Mouse (Mus musculus): Measurements from ENCODE around the gene Scaf8. TPM values are rescaled to one million over a fixed set of nuclear protein-coding genes. Genes with fewer than 3 reads are reported as not detected.
"Not testable (repeated sequence)": the region's sequence is repeated elsewhere in the genome, so short reads cannot be mapped to it uniquely, and the experiment has no call there.

Gene Scaf8
- polyA plus RNA-seq, 1 experiment from 2014 or later, result 27.7 TPM

DNA sequence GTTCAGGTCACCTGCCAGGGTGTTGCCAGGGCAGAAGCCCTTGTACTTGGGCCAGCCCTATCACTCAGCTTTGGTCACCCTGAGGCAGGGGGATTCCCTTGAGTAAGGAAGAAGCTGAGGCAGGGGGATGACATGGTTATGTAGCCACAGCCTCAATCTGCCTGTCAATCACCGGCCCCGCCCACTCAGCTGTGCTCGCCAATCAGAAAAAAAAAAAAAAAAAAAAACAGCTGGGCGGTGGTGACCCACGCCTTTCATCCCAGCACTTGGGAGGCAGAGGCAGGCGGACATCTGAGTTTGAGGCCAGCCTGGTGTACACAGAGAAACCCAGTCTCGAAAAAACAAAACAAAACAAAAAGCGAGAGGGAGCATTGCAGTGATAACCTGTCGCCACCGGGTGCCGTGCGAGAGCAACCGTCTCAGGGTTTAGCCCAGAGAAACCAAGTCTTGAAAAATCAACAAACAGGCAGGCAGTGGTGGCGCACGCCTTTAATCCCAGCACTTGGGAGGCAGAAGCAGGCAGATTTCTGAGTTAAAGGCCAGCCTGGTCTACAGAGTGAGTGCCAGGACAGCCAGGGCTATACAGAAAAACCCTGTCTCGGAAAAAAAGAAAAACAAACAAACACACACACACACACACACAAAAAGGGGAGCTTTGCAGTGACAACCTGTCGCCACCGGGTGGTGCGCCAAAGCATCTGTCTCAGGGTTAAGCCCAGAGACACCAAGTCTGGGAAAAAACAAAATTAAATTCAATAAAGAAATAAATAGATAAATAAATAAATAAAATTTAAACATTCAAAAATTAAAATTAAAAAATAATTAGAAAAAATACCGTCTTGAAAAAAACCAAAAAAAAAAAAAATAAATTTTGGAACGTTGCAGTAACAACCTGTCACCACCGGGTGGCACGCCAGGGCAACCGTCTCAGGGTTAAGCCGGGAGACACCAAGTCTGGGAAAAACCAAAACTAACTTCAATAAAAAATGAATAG lies 31.7 kb upstream of the Scaf8 start:
- not testable (repeated sequence) for H3K27ac ChIP-seq (ENCODE audit: low read depth, low read length); H3K36me3 ChIP-seq (ENCODE audit: control insufficient read depth, insufficient read depth, low read length); H3K9me3 ChIP-seq (ENCODE audit: control insufficient read depth, low read length); H3K4me1 ChIP-seq (replicated peaks; ENCODE audit: control insufficient read depth, insufficient read depth, low read length); H3K9ac ChIP-seq (ENCODE audit: low read length); H3K27me3 ChIP-seq (ENCODE audit: control insufficient read depth, insufficient read depth, low read length); DNase-seq (ENCODE audit: low spot score)
- 3% methylated on average over 25 of the region's 25 CpGs for WGBS
- Histone ChIP-seq H3K4me2 (ENCODE audit: low read depth, low read length, severe bottlenecking) (peak overlapping the region; percentile 33; the same call in 1 of the 2 replicates), H3K4me3 (ENCODE audit: low read depth, low read length) (peak overlapping the region; percentile 44; the same call in 1 of the 2 replicates)
- ATAC-seq (replicated peaks; ENCODE audit: low FRiP score), result peak; percentile 6

DNA sequence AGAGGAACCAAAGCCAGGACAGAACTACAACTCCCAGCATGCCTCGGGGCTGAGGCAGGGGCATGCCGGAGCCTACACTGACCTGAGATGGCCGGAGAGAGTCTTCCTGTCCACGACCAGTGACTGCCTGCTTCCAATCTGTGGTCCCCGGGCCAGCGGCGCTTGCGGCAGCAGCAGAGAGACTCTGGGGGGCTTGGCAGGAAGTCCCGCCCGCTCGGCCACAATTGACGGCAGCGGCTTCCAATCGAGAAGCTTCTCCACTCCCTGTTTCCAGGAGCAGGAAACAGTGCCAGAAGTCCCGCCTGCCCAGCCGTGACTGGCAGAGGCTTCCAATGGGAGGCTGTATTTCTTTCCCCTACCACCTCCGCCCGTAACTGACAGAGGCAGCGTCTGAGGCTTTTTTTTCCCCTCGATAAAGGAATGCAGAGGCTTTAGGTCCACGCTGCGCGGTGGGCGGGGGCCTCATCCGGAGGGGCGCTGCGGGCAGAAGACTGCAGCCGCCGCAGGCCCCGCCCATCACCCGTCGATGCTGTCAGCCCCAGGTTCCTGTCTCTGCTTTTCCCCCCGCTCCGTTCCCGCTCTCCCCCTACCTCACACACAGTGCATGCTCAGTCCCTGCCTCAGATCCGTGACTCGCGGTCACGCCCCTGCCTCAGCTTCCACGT lies 30.8 kb upstream of the Scaf8 start:
- 2% methylated on average over 36 of the region's 40 CpGs for WGBS

DNA sequence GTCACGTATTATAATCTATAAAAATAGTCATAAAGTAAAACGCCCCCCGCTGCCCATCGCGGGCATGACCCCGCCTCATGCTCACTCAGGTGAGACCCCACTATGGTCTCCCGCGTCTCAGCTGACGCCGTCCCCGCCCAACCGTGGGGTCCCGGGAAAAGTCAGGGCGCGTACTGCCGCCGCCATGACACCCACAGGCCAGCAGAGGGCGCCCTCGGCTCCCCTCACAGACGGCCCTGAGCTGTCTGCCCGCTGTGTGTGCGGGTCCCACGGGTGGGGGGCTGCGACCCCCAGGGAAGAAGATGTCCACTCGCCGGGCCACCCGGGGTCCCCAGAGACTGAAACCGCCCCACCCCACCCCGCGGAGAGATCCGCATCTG lies 30.2 kb upstream of the Scaf8 start:
- Histone ChIP-seq H3K9me3 (ENCODE audit: control insufficient read depth, low read length) (no peaks in the 10 kb centered on the region), H3K36me3 (ENCODE audit: control insufficient read depth, insufficient read depth, low read length) (no peaks in the 10 kb centered on the region), H3K9ac (ENCODE audit: low read length) (peak overlapping the region; percentile 52), H3K27ac (ENCODE audit: low read depth, low read length) (peak overlapping the region; percentile 50; the same call in 1 of the 2 replicates), H3K4me1 (replicated peaks; ENCODE audit: control insufficient read depth, insufficient read depth, low read length) (no peaks in the 10 kb centered on the region), H3K27me3 (ENCODE audit: control insufficient read depth, insufficient read depth, low read length) (no peaks in the 10 kb centered on the region), H3K4me2 (ENCODE audit: low read depth, low read length, severe bottlenecking) (peak overlapping the region; percentile 51), H3K4me3 (ENCODE audit: low read depth, low read length) (peak overlapping the region; percentile 44)
- ATAC-seq (replicated peaks; ENCODE audit: low FRiP score) (peak; percentile 29), DNase-seq (ENCODE audit: low spot score) (peak; percentile 91)
- 2% methylated on average over 29 of the region's 31 CpGs for WGBS

More for the DNA sequence above, 30.8 kb upstream of the Scaf8 start:
- Histone ChIP-seq H3K27me3 (ENCODE audit: control insufficient read depth, insufficient read depth, low read length) (no peaks in the 10 kb centered on the region), H3K27ac (ENCODE audit: low read depth, low read length) (peak overlapping the region; percentile 82), H3K4me3 (ENCODE audit: low read depth, low read length) (peak overlapping the region; percentile 44), H3K4me2 (ENCODE audit: low read depth, low read length, severe bottlenecking) (peak overlapping the region; percentile 51), H3K9ac (ENCODE audit: low read length) (peak overlapping the region; percentile 48), H3K4me1 (replicated peaks; ENCODE audit: control insufficient read depth, insufficient read depth, low read length) (no peaks in the 10 kb centered on the region), H3K9me3 (ENCODE audit: control insufficient read depth, low read length) (no peaks in the 10 kb centered on the region), H3K36me3 (ENCODE audit: control insufficient read depth, insufficient read depth, low read length) (no peaks in the 10 kb centered on the region)
- DNase-seq (ENCODE audit: low spot score) (peak; percentile 95), ATAC-seq (replicated peaks; ENCODE audit: low FRiP score) (peak; percentile 70)

DNA sequence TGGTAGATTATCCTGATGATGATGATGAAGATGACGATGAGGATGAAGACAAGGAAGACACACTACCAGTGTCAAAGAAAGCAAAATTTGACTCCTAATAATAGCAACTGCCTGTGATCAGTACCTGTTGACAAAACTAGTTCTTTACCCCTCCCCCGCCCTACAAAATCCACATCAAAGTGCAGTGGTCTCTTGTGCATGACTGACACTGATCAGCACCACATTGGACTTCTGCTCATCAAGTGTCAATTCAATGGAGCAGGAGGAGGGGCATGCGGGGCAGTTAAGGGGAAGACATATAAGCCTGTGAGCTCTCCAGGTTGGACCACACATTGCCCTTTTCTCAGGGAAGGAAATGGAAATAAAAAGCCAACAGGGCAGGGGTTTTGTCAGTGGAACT lies 29.6 kb upstream of the Scaf8 start:
- H3K4me1 ChIP-seq (replicated peaks; ENCODE audit: control insufficient read depth, insufficient read depth, low read length), result no peaks in the 10 kb centered on the region
- peak overlapping the region; percentile 44 for H3K4me3 ChIP-seq (ENCODE audit: low read depth, low read length)
- DNase-seq (ENCODE audit: low spot score) (peak; percentile 54), ATAC-seq (replicated peaks; ENCODE audit: low FRiP score) (no peak)
- H3K4me2 ChIP-seq (ENCODE audit: low read depth, low read length, severe bottlenecking), result peak overlapping the region; percentile 51; the same call in 1 of the 2 replicates
- no peaks in the 10 kb centered on the region for H3K36me3 ChIP-seq (ENCODE audit: control insufficient read depth, insufficient read depth, low read length)
- no peak overlapping the region for H3K27ac ChIP-seq (ENCODE audit: low read depth, low read length)
- no peaks in the 10 kb centered on the region for H3K9me3 ChIP-seq (ENCODE audit: control insufficient read depth, low read length)
- no peaks in the 10 kb centered on the region for H3K27me3 ChIP-seq (ENCODE audit: control insufficient read depth, insufficient read depth, low read length)
- H3K9ac ChIP-seq (ENCODE audit: low read length), result no peak overlapping the region; the same call in 1 of the 2 replicates
- 75% methylated on average over 3 of the region's 3 CpGs for WGBS

- ATAC-seq (replicated peaks; ENCODE audit: low FRiP score), result no peak
- no peak overlapping the region for H3K4me3 ChIP-seq (ENCODE audit: low read depth, low read length)
- 48% methylated on average over 4 of the region's 4 CpGs for WGBS
- no peak for DNase-seq (ENCODE audit: low spot score)
- H3K9me3 ChIP-seq (ENCODE audit: control insufficient read depth, low read length), result no peaks in the 10 kb centered on the region
- no peaks in the 10 kb centered on the region for H3K36me3 ChIP-seq (ENCODE audit: control insufficient read depth, insufficient read depth, low read length)
- H3K4me2 ChIP-seq (ENCODE audit: low read depth, low read length, severe bottlenecking), result no peak overlapping the region
- H3K9ac ChIP-seq (ENCODE audit: low read length), result no peak overlapping the region
- H3K27me3 ChIP-seq (ENCODE audit: control insufficient read depth, insufficient read depth, low read length), result no peaks in the 10 kb centered on the region
- H3K4me1 ChIP-seq (replicated peaks; ENCODE audit: control insufficient read depth, insufficient read depth, low read length), result no peaks in the 10 kb centered on the region
- no peak overlapping the region for H3K27ac ChIP-seq (ENCODE audit: low read depth, low read length)
These were observed 22.1 kb upstream of the Scaf8 start for GRCm38 (mm10) chr17:3092682-3093081.

- H3K4me1 ChIP-seq (replicated peaks; ENCODE audit: control insufficient read depth, insufficient read depth, low read length); H3K27me3 ChIP-seq (ENCODE audit: control insufficient read depth, insufficient read depth, low read length); H3K27ac ChIP-seq (ENCODE audit: low read depth, low read length); H3K36me3 ChIP-seq (ENCODE audit: control insufficient read depth, insufficient read depth, low read length); ATAC-seq (replicated peaks; ENCODE audit: low FRiP score); H3K9me3 ChIP-seq (ENCODE audit: control insufficient read depth, low read length); H3K4me3 ChIP-seq (ENCODE audit: low read depth, low read length); DNase-seq (ENCODE audit: low spot score); H3K4me2 ChIP-seq (ENCODE audit: low read depth, low read length, severe bottlenecking); H3K9ac ChIP-seq (ENCODE audit: low read length): not testable (repeated sequence)
- 80% methylated on average over 1 of the region's 1 CpGs for WGBS
These were observed 15.5 kb upstream of the Scaf8 start for GRCm38 (mm10) chr17:3099273-3099672.

DNA sequence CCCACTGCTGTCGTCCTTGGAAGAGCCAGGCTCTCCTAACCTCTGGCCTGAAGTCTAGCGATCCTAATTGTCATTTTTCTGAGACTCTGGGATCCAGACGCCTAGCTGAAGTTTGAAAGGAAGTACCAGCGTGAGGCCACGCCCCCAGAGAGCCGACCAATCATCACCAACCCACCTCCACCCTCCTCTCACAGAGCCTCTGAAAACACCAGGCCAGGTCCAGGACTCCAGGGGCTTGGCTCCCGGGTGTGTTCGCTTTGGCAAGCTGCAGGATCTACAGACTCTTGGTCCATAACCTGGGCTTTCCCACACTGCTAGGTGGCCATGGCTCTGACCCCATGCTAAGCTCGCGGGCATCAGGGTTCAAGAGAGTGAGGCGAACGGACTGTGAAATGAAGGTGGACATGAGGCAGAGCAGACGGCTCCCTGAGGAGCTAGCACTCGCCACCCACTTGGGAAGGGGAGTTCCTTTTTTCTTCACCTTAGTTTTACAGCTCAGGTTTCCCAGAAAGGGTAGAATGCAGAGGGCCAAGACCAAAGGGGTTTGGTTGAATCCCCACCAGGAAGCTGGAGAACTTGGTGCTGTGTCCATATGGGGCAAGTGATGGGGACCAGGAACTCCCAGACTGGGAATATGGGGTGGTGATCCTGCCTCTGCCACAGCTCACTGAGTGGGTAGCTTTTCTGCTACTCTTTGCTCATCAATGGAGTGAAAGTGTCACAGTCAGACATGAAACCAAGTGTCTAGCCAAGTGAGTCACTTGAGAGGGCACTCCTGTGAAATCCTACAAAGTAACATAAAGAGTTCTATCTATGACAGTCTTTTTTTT lies 12.2 kb upstream of the Scaf8 start:
- no peaks in the 10 kb centered on the region for H3K36me3 ChIP-seq (ENCODE audit: control insufficient read depth, insufficient read depth, low read length)
- H3K27ac ChIP-seq (ENCODE audit: low read depth, low read length), result no peak overlapping the region
- WGBS, result 3% methylated on average over 14 of the region's 14 CpGs
- H3K4me3 ChIP-seq (ENCODE audit: low read depth, low read length), result peak overlapping the region; percentile 16; the same call in 1 of the 2 replicates
- DNase-seq (ENCODE audit: low spot score) (peak; percentile 80), ATAC-seq (replicated peaks; ENCODE audit: low FRiP score) (peak; percentile 95)
- H3K9ac ChIP-seq (ENCODE audit: low read length), result no peak overlapping the region
- H3K27me3 ChIP-seq (ENCODE audit: control insufficient read depth, insufficient read depth, low read length), result no peaks in the 10 kb centered on the region
- H3K9me3 ChIP-seq (ENCODE audit: control insufficient read depth, low read length), result no peaks in the 10 kb centered on the region
- H3K4me1 ChIP-seq (replicated peaks; ENCODE audit: control insufficient read depth, insufficient read depth, low read length), result no peaks in the 10 kb centered on the region
- H3K4me2 ChIP-seq (ENCODE audit: low read depth, low read length, severe bottlenecking), result peak overlapping the region; percentile 38; the same call in 1 of the 2 replicates

Measured in forebrain, embryonic 11.5 days (tissue).